Mouse (Mus musculus) kidney, adult 18-20 months (tissue): ENCODE data around the gene Aipl1.
A peak's percentile ranks its signal among the peaks of the same experiment; 100 is the strongest.
"Not testable (repeated sequence)": the region's sequence is repeated elsewhere in the genome, so short reads cannot be mapped to it uniquely, and the experiment has no call there.

Experiments
- DNase-seq: peaks from one replicate; pipeline ENCODE4 v3.0.0; 2021

Gene Aipl1

GRCm38 (mm10) chr11:72014674-72015073 lies 22.6 kb downstream of the Aipl1 start:
- DNase-seq = no peak

- DNase-seq = no peak
Observed at GRCm38 (mm10) chr11:72011955-72012354, 25.4 kb downstream of the Aipl1 start.

- no peak for DNase-seq
Observed at GRCm38 (mm10) chr11:72010940-72011722, 26.2 kb downstream of the Aipl1 start.

GRCm38 (mm10) chr11:72010367-72010766 lies 26.9 kb downstream of the Aipl1 start:
- DNase-seq = no peak

- DNase-seq = no peak
Observed at GRCm38 (mm10) chr11:72005547-72005946, 31.8 kb downstream of the Aipl1 start.

- DNase-seq = no peak
Observed at GRCm38 (mm10) chr11:72003171-72003570, 34.1 kb downstream of the Aipl1 start.

- DNase-seq = peak; percentile 26
Observed at GRCm38 (mm10) chr11:72002138-72002853, 35.0 kb downstream of the Aipl1 start.

- no peak for DNase-seq
Observed at GRCm38 (mm10) chr11:72000194-72000593, 37.1 kb downstream of the Aipl1 start.

GRCm38 (mm10) chr11:71996805-71997204 lies 40.5 kb downstream of the Aipl1 start:
- DNase-seq = no peak

GRCm38 (mm10) chr11:71995968-71996511 lies 41.3 kb downstream of the Aipl1 start:
- peak; percentile 29 for DNase-seq

- no peak for DNase-seq
Observed at GRCm38 (mm10) chr11:71992438-71992837, 44.9 kb downstream of the Aipl1 start.

GRCm38 (mm10) chr11:71991541-71991940 lies 45.8 kb downstream of the Aipl1 start:
- DNase-seq = peak; percentile 25

- DNase-seq = not testable (repeated sequence)
Observed at GRCm38 (mm10) chr11:71989407-71989806, 47.9 kb downstream of the Aipl1 start.

GRCm38 (mm10) chr11:71987159-71988150 lies 49.9 kb downstream of the Aipl1 start:
- no peak for DNase-seq

- DNase-seq = no peak
Observed at GRCm38 (mm10) chr11:71985783-71986182, 51.5 kb downstream of the Aipl1 start.

- DNase-seq = no peak
Observed at GRCm38 (mm10) chr11:71985101-71985711, 52.1 kb downstream of the Aipl1 start.

GRCm38 (mm10) chr11:71984093-71984492 lies 53.2 kb downstream of the Aipl1 start:
- no peak for DNase-seq
